Mouse (Mus musculus) ovary, postnatal 14 days (tissue): ENCODE results near the gene 4930415L06Rik.

Source experiments
- DNase-seq: peaks from one replicate; pipeline ENCODE4 v3.0.0; 2022; ENCODE audit warnings: low spot score

The 4930415L06Rik gene

GRCm38 (mm10) chrX:89932752-89933151 lies at the start of gene 4930415L06Rik:
TSS of gene 4930415L06Rik (minus strand) at chrX:89932852.
- no peak for DNase-seq

- DNase-seq = no peak
Measured at GRCm38 (mm10) chrX:89978621-89979020, 46.0 kb upstream of the 4930415L06Rik start.

GRCm38 (mm10) chrX:89904871-89905270 lies 27.8 kb downstream of the 4930415L06Rik start:
- DNase-seq = no peak
